Comparison of ENCODE assay signal across 10 mouse cellular contexts in the genomic region with DNA sequence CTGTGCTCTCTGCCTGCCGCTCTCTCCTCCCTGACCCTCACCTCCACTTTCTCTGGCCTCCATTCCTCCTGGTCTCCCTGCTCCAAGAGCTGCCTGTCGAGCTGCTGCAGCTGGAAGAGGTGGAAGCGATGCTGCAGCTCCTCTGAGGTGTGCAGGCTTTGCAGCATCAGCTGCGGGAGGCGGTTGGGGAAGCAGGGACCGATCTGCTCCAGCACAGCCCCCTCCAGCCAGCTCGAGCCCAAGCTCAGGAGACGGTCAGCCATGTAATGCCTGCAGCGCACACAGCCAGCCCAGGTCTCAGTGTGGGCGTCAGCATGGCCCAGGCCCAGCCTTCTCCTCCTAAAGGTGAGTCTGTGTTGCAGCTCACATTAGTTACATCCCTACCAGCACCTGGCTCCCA. TPM values are rescaled to one million over a fixed set of nuclear protein-coding genes. Genes with fewer than 3 reads are reported as not detected.
A peak's percentile ranks its signal among the peaks of the same experiment; 100 is the strongest.
DNase-seq lines count a peak whose midpoint lies in the region; ATAC-seq and TF ChIP-seq lines count a peak whose summit lies in the region.
"Had no signal": no experiment of that assay in that cellular context is flagged by ENCODE, and none has a peak within 500 bp of the region (broad histone marks: within the 10 kb centered on the region; RNA-seq: fewer than 3 reads in every experiment).

No protein-coding gene starts in this region.

- ATAC-seq in hindbrain, embryonic 16.5 days: no peak
- ATAC-seq in limb, embryonic 14.5 days (ENCODE audit: low FRiP score, low read depth): no peak
- no peak for ATAC-seq in frontal cortex, adult (ENCODE audit: low TSS enrichment)

- no peaks in the 10 kb centered on the region for H3K9me3 ChIP-seq in hindbrain, embryonic 10.5 days
- no peaks in the 10 kb centered on the region for H3K9me3 ChIP-seq in hindbrain, embryonic 16.5 days (ENCODE audit: control insufficient read depth, low read length)
- H3K9me3 ChIP-seq in E14TG2a.4 (ENCODE audit: low read length): no peaks in the 10 kb centered on the region
- no peaks in the 10 kb centered on the region for H3K9me3 ChIP-seq in limb, embryonic 14.5 days (ENCODE audit: control insufficient read depth, low read length)

- no peak overlapping the region for H3K9ac ChIP-seq in hindbrain, embryonic 16.5 days (ENCODE audit: low read depth, low read length)
- peak overlapping the region; percentile 31; the same call in 1 of the 2 replicates for H3K9ac ChIP-seq in limb, embryonic 14.5 days (ENCODE audit: low read depth, low read length, severe bottlenecking)

- no peak for DNase-seq in hindbrain, embryonic 10.5 days (ENCODE audit: low spot score)
- DNase-seq in limb, embryonic 14.5 days (ENCODE audit: low spot score): no peak
- no peak for DNase-seq in adrenal gland, adult 8-10 months
- DNase-seq in T-cell, adult 2 months (ENCODE audit: low spot score): no peak
- DNase-seq: cerebellum, adult 11 months had no signal

- H3K4me1 ChIP-seq in hindbrain, embryonic 10.5 days (replicated peaks): peaks cover 24% of the 10 kb centered on the region
- no peaks in the 10 kb centered on the region for H3K4me1 ChIP-seq in hindbrain, embryonic 16.5 days (ENCODE audit: control insufficient read depth, insufficient read depth, low read depth, low read length)
- H3K4me1 ChIP-seq in E14TG2a.4 (replicated peaks; ENCODE audit: low read depth, low read length): peaks cover 32% of the 10 kb centered on the region
- H3K4me1 ChIP-seq in bone marrow macrophage, adult 2 months (ENCODE audit: control insufficient read depth, insufficient read depth, low read length): peaks cover 19% of the 10 kb centered on the region
- no peaks in the 10 kb centered on the region for H3K4me1 ChIP-seq in limb, embryonic 14.5 days (ENCODE audit: control insufficient read depth, insufficient read depth, low read length)

- no peak for TF ChIP-seq CTCF in E14TG2a.4 (conservative IDR thresholded peaks at IDR 0.05; ENCODE audit: low read length)
- no peak for TF ChIP-seq CTCF in bone marrow macrophage, adult 2 months (IDR thresholded peaks at IDR 0.05; ENCODE audit: low read depth, low read length)

- peak overlapping the region; percentile 29 for H3K4me3 ChIP-seq in hindbrain, embryonic 10.5 days
- H3K4me3 ChIP-seq in hindbrain, embryonic 16.5 days (ENCODE audit: low read length): no peak overlapping the region
- H3K4me3 ChIP-seq in E14TG2a.4 (replicated peaks; ENCODE audit: low read length): peak overlapping the region; percentile 67
- peak overlapping the region; percentile 55 for H3K4me3 ChIP-seq in bone marrow macrophage, adult 2 months (ENCODE audit: insufficient read depth, low read length)
- H3K4me3 ChIP-seq in limb, embryonic 14.5 days (replicated peaks; ENCODE audit: low read length): peak overlapping the region; percentile 2; the same call in 1 of the 2 replicates

- TF ChIP-seq POLR2A in bone marrow macrophage, adult 2 months (IDR thresholded peaks at IDR 0.05; ENCODE audit: borderline replicate concordance, low read depth, low read length): no peak
- no peak for TF ChIP-seq POLR2A in limb, embryonic 14.5 days (IDR thresholded peaks at IDR 0.05; ENCODE audit: borderline replicate concordance, extremely low read depth, insufficient read depth, insufficient read length)

- no peaks in the 10 kb centered on the region for H3K36me3 ChIP-seq in hindbrain, embryonic 10.5 days
- peaks cover 17% of the 10 kb centered on the region for H3K36me3 ChIP-seq in hindbrain, embryonic 16.5 days (ENCODE audit: control insufficient read depth, insufficient read depth, low read length)
- no peaks in the 10 kb centered on the region for H3K36me3 ChIP-seq in E14TG2a.4 (ENCODE audit: insufficient read depth, low read length)
- peaks cover 8% of the 10 kb centered on the region for H3K36me3 ChIP-seq in limb, embryonic 14.5 days (ENCODE audit: control insufficient read depth, insufficient read depth, low read length)

- WGBS in hindbrain, embryonic 10.5 days: 63% methylated on average over 10 of the region's 10 CpGs
- WGBS in hindbrain, embryonic 16.5 days: 63% methylated on average over 10 of the region's 10 CpGs
- WGBS in limb, embryonic 14.5 days: 53% methylated on average over 10 of the region's 10 CpGs

- 0 out of 2 replicates have a peak overlapping the region, but pooled peaks have one; percentile 31 for H3K27ac ChIP-seq in hindbrain, embryonic 10.5 days
- no peak overlapping the region for H3K27ac ChIP-seq in hindbrain, embryonic 16.5 days (ENCODE audit: low read depth, low read length)
- no peak overlapping the region for H3K27ac ChIP-seq in bone marrow macrophage, adult 2 months (ENCODE audit: insufficient read depth, low read depth, low read length)
- H3K27ac ChIP-seq in limb, embryonic 14.5 days (replicated peaks; ENCODE audit: low read depth, low read length): no peak overlapping the region

- H3K27me3 ChIP-seq in hindbrain, embryonic 10.5 days (ENCODE audit: insufficient read depth, poor library complexity, severe bottlenecking): peaks cover 46% of the 10 kb centered on the region
- H3K27me3 ChIP-seq in hindbrain, embryonic 16.5 days (replicated peaks; ENCODE audit: control insufficient read depth, insufficient read depth, low read length): peaks cover 10% of the 10 kb centered on the region; the same call in 1 of the 2 replicates
- H3K27me3 ChIP-seq in E14TG2a.4 (ENCODE audit: insufficient read depth, low read length): peaks cover 59% of the 10 kb centered on the region
- 0 out of 2 replicates have a peak, but pooled peaks cover 8% of the 10 kb centered on the region for H3K27me3 ChIP-seq in limb, embryonic 14.5 days (ENCODE audit: control insufficient read depth, insufficient read depth, low read length)

- H3K4me2 ChIP-seq in hindbrain, embryonic 16.5 days (ENCODE audit: low read length): no peak overlapping the region
- peak overlapping the region; percentile 37 for H3K4me2 ChIP-seq in limb, embryonic 14.5 days (replicated peaks; ENCODE audit: low read depth, low read length, severe bottlenecking)

RNA-seq across cellular contexts. Expression of gene Dnph1, which starts 23.5 kb away (rescaled TPM):
- polyA plus RNA-seq in hindbrain, embryonic 10.5 days (2016; fragmentation: Nextera tagmentation; extraction: Ambion mirVana): 75.2 and 91.2 TPM in 2 replicates
- 18.7 and 19.0 TPM in 2 replicates for polyA plus RNA-seq in hindbrain, embryonic 16.5 days (2015; fragmentation: Nextera tagmentation; extraction: Ambion mirVana)
- polyA plus RNA-seq in bone marrow macrophage, adult 2 months (2012; ENCODE audit: insufficient read depth, insufficient read length, missing spikeins): 5.7 and 9.0 TPM in 2 replicates
- polyA plus RNA-seq in limb, embryonic 14.5 days (2012; rRNA removed): 23.8 and 30.0 TPM in 2 replicates
- polyA plus RNA-seq in limb, embryonic 14.5 days (2014; fragmentation: Nextera tagmentation; extraction: Ambion mirVana): 34.5 and 37.6 TPM in 2 replicates
- total RNA-seq in adrenal gland, adult 8-10 months (2022): 1 to 10 TPM; 4.5 to 6.9 (median 6.4) TPM

RNA-seq across cellular contexts. Expression of gene Cul9, which starts 26.2 kb away (rescaled TPM):
- polyA plus RNA-seq in hindbrain, embryonic 10.5 days (2016; fragmentation: Nextera tagmentation; extraction: Ambion mirVana): 4.5 and 7.6 TPM in 2 replicates
- 19.7 and 25.1 TPM in 2 replicates for polyA plus RNA-seq in hindbrain, embryonic 16.5 days (2015; fragmentation: Nextera tagmentation; extraction: Ambion mirVana)
- 27.7 and 46.3 TPM in 2 replicates for polyA plus RNA-seq in bone marrow macrophage, adult 2 months (2012; ENCODE audit: insufficient read depth, insufficient read length, missing spikeins)
- polyA plus RNA-seq in limb, embryonic 14.5 days (2012; rRNA removed): 21.1 and 25.3 TPM in 2 replicates
- polyA plus RNA-seq in limb, embryonic 14.5 days (2014; fragmentation: Nextera tagmentation; extraction: Ambion mirVana): 6.9 and 8.2 TPM in 2 replicates
- total RNA-seq in adrenal gland, adult 8-10 months (2022): 10 to 100 TPM; 31.6 to 48.8 (median 37.7) TPM

RNA-seq across cellular contexts. Expression of gene Ttbk1, which starts 32.5 kb away (rescaled TPM):
- polyA plus RNA-seq in hindbrain, embryonic 10.5 days (2016; fragmentation: Nextera tagmentation; extraction: Ambion mirVana): 1.4 and 2.1 TPM in 2 replicates
- polyA plus RNA-seq in hindbrain, embryonic 16.5 days (2015; fragmentation: Nextera tagmentation; extraction: Ambion mirVana): 5.1 and 5.5 TPM in 2 replicates
- not detected in 2 replicates for polyA plus RNA-seq in bone marrow macrophage, adult 2 months (2012; ENCODE audit: insufficient read depth, insufficient read length, missing spikeins)
- polyA plus RNA-seq in limb, embryonic 14.5 days (2012; rRNA removed): 0.31 and 0.49 TPM in 2 replicates
- polyA plus RNA-seq in limb, embryonic 14.5 days (2014; fragmentation: Nextera tagmentation; extraction: Ambion mirVana): 0.06 and 0.12 TPM in 2 replicates
- 1 to 10 TPM in 3 of 4 experiments, under 1 TPM in 1; 0.98 to 1.4 (median 1.2) TPM for total RNA-seq in adrenal gland, adult 8-10 months (2022)
- polyA plus RNA-seq: liver, embryonic 16.5 days had no signal

RNA-seq across cellular contexts. Expression of gene Srf, which starts 36.0 kb away (rescaled TPM):
- polyA plus RNA-seq in hindbrain, embryonic 10.5 days (2016; fragmentation: Nextera tagmentation; extraction: Ambion mirVana): 5.9 and 7.8 TPM in 2 replicates
- polyA plus RNA-seq in hindbrain, embryonic 16.5 days (2015; fragmentation: Nextera tagmentation; extraction: Ambion mirVana): 3.5 and 3.6 TPM in 2 replicates
- polyA plus RNA-seq in bone marrow macrophage, adult 2 months (2012; ENCODE audit: insufficient read depth, insufficient read length, missing spikeins): 28.9 and 44.2 TPM in 2 replicates
- 87.2 and 129 TPM in 2 replicates for polyA plus RNA-seq in limb, embryonic 14.5 days (2012; rRNA removed)
- polyA plus RNA-seq in limb, embryonic 14.5 days (2014; fragmentation: Nextera tagmentation; extraction: Ambion mirVana): 9.6 and 10.2 TPM in 2 replicates
- total RNA-seq in adrenal gland, adult 8-10 months (2022): 10 to 100 TPM; 34.0 to 42.0 (median 37.2) TPM
